Mouse (Mus musculus): ENCODE measurements around the gene Sycp3. TPM values are rescaled to one million over a fixed set of nuclear protein-coding genes. Genes with fewer than 3 reads are reported as not detected.
"Not testable (repeated sequence)": the region's sequence is repeated elsewhere in the genome, so short reads cannot be mapped to it uniquely, and the experiment has no call there.

Gene Sycp3
- total RNA-seq, 2 experiments from 2014 or later, result 1.1 to 3.9 TPM

GRCm38 (mm10) chr10:88501370-88501769 is 42.0 kb downstream of the Sycp3 start:
- DNase-seq, result no peak

- DNase-seq, result peak in 1 of 2 experiments; percentile 20
Measured at GRCm38 (mm10) chr10:88501886-88502765, 42.8 kb downstream of the Sycp3 start.

GRCm38 (mm10) chr10:88502919-88503318 is 43.5 kb downstream of the Sycp3 start:
- DNase-seq, result no peak

DNA sequence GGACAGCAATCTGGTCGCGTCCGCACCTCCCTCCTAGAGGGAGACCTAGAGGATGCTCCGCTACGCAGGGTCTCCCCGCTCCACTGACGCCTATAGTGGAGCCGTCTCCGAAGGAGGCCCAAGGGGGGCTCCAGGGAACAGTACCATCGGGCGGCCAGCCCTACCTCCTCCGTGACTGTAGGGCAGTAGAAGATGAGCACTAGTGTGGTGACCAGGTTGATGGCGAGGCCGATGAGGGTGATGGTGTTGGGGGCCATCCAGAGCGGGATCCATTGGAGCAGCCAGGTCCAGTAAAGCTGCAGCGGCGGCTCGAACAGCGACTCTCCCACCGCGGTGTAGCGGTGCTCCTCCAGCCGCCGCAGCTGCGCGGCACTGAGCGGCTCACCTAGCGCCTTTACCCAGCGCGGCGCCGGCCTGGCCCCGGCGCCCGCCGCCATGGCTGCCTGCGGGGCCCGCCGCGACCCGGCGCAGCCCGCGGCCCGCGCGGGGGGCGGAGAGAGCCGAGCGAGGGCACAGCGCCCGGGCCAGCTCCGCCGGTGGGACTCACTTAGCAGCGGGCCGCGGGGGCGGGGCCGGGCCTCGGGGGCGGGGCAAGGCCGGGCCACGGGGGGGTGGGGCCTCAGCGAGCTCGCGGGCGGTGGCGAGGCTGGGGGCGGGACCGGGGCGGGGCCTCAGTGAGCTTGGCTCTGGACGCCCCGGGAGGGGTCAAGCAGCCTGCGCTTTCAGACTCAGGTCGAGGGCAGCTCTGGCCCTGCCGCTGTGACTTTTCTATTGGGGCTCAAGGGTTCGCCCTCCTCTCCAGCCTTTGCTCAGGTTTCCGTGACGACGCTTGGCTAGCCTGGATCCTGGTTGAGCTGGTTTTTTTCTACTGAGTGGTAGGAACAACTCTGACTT is 44.3 kb downstream of the Sycp3 start, which contains the start of gene Chpt1:
Gene Chpt1, minus strand, starts transcription at position 653 of the 894 bp plus-strand sequence.
- DNase-seq, result peak; percentile 92 to 97

- peak in 1 of 2 experiments; percentile 10 for DNase-seq
Measured at GRCm38 (mm10) chr10:88504481-88504880, 45.1 kb downstream of the Sycp3 start.

DNA sequence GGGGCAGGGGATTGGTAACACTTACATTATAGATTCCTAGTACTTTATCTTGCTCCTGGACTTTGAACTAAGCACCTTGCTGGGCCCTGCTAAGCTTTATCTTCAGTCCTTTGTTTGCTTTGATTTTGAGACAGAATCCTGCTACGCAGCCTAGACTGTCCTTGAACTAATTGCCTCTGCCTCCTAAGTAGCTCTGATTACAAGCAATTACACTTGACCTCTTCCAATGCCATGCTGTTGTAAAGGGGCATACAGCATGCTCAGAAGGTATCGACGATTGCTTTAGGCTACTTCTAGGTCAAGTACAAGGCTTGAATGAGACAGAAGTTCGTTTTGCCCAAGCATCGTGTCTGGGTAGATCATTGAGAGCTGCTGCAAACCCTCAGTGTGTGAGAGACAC is 45.9 kb downstream of the Sycp3 start:
- no peak for DNase-seq

DNA sequence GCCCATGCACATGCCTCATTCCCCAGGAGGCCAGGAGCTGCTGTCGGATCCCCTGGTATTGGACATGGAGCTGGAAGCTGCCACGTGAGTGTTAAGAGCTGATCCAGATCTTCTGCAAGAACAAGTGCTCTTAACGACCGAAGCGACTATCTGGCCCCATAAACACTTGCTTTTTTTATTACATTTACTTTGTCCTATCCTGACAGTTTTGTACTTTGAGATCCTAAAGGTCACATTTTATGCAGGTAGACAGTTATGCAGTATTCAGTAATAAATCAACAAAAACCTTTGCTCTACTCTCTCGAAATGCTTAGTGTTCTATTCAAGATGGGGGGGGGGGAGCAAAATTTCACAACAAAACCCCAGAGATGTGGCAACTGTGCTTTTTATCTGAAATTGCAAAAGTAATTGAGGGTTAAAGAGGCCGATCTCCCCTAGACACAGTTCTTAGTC is 48.3 kb downstream of the Sycp3 start:
- no peak for DNase-seq

DNA sequence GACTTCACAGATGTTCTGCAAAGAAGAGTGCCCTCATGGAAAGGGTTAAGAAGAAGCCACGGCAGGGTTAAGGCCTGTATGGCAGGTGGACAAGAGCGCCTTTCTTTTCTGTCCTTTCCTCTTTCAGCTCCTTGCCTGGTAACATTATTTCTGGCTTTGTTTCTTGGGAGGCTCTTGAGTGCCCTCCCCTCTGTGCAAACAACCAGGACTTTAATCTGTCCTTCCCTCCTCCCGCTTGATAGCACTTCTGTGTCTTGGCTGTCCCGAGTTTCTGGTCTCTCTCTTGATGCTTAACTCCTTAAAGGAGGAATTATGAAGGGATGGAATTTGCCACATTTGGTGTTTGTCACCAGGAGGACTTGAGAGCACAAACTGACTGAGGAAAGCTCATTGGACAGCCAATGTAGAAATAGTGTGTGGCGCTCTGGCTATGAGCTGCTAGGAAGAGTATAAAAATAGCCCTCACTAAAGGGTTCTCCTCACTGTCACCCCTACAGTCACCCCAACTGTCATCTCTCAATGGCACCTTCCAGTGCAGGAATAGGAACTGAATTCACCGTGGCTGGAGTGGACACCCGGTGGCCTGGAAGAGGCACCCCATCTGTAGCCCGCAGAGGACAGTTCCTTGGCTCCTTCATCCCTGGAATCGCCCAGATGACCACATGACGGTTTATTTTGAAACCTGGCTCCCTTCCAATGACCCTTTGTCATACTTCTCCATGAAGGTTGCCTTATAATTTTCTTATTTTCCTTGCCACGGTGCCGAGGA is 51.3 kb downstream of the Sycp3 start:
- peak; percentile 50 to 59 for DNase-seq

DNA sequence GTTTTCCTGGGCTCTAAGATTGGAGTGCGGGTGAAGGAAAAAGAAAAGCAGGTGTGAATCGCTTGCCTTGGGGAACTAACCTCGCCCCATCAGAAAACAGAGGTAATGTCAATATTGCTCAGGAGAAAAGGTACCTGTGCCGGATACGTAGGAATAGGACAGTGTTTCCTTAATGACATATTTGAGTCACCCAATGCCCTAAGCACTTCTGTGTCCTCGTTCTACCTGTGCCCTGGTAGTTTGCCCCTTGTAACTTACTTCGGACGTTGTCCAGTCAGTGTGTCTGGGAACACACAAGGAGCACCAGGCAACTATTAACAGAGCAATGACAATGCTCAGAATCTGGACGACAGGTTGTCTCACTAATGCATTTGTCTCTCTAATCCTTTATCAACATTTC is 52.0 kb downstream of the Sycp3 start:
- no peak for DNase-seq

- DNase-seq, result peak; percentile 17 to 42
Measured at GRCm38 (mm10) chr10:88513574-88514135, 54.3 kb downstream of the Sycp3 start.

- peak; percentile 88 to 90 for DNase-seq
Measured at GRCm38 (mm10) chr10:88514495-88514894, 55.1 kb downstream of the Sycp3 start.

GRCm38 (mm10) chr10:88515049-88515448 is 55.7 kb downstream of the Sycp3 start:
- DNase-seq, result not testable (repeated sequence)

- no peak for DNase-seq
Measured at GRCm38 (mm10) chr10:88522795-88523194, 63.4 kb downstream of the Sycp3 start.

Other genes with a start within 250 kb of the Sycp3 start
- gene Dram1, start 80.5 kb upstream of the Sycp3 start, total RNA-seq (2021), result 10 to 100 TPM; 10.6 to 19.6 TPM
- 10 to 100 TPM; 25.2 to 28.7 TPM for gene Gnptab, start 80.4 kb upstream of the Sycp3 start, total RNA-seq (2021)
- gene Chpt1, start 44.5 kb downstream of the Sycp3 start, total RNA-seq (2021), result 100 to 1,000 TPM; 342 to 431 TPM
- 1 to 10 TPM; 1.2 to 2.0 TPM for gene Mybpc1, start 145.6 kb downstream of the Sycp3 start, total RNA-seq (2021)
- 1 to 10 TPM in 1 of 2 experiments, under 1 TPM in 1; 0.66 to 2.0 TPM for gene Spic, start 225.4 kb downstream of the Sycp3 start, total RNA-seq (2021)